Mouse (Mus musculus): Measurements from ENCODE around the gene Itpk1.

DNA sequence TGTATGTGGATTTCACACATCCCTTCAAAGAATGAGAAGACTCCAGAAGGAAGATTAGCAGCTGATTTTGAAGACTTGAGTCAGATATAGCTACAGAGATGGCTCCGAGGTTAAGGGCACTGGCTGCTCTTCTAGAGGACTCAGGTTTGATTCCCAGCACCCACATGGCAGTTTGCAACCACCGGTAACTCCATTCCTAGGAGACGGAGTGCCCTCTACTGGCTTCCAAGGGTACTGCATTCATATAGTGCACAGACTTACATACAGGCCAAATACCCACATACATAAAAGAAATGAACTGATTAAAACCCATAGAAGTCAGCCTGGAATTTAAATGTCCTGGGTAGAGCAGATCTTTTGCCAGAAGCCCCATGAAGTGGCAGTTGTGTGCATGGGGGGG lies 106.2 kb downstream of the Itpk1 start:
- TF ChIP-seq CTCF (IDR thresholded peaks at IDR 0.05; ENCODE audit: borderline replicate concordance, insufficient read depth, low read depth, low read length) (no peak), POLR2A (IDR thresholded peaks at IDR 0.05; ENCODE audit: borderline replicate concordance, insufficient read depth, low read length) (no peak)

All from cerebellum, adult 2 months (tissue).